Mouse (Mus musculus) testis, adult 2 months (tissue): ENCODE results near the gene Pdzrn4. TPM values are rescaled to one million over a fixed set of nuclear protein-coding genes. Genes with fewer than 3 reads are reported as not detected.

Experiments
- H3K27ac ChIP-seq: fragments of 200-500 bp; 2 replicates; pipeline ENCODE4 v1.5.1; 2012; ENCODE audit warnings: low read depth, low read length; ENCODE audit not compliant: control insufficient read depth, insufficient read depth
- H3K27me3 ChIP-seq: fragments of 200-500 bp; 2 replicates; pipeline ENCODE4 v1.6.1; 2012; ENCODE audit warnings: mild to moderate bottlenecking, low read length, moderate library complexity; ENCODE audit not compliant: control insufficient read depth, insufficient read depth
- H3K36me3 ChIP-seq: fragments of 200-500 bp; 2 replicates; pipeline ENCODE4 v1.6.1; 2012; ENCODE audit warnings: mild to moderate bottlenecking, low read length; ENCODE audit not compliant: control insufficient read depth, insufficient read depth
- H3K4me1 ChIP-seq: fragments of 200-500 bp; 2 replicates; pipeline ENCODE4 v1.6.1; 2012; ENCODE audit warnings: low read length; ENCODE audit not compliant: control insufficient read depth, insufficient read depth
- H3K4me3 ChIP-seq: fragments of 200-500 bp; 2 replicates; pipeline ENCODE4 v1.5.1; 2012; ENCODE audit warnings: low read depth, mild to moderate bottlenecking, low read length, moderate library complexity, mixed read lengths; ENCODE audit not compliant: control insufficient read depth
- CTCF ChIP-seq: fragments of 200-500 bp; IDR thresholded peaks from 2 replicates; pipeline ENCODE4 v1.5.1; 2012; ENCODE audit warnings: low read depth, mild to moderate bottlenecking, inconsistent platforms, low read length, moderate library complexity; ENCODE audit not compliant: control insufficient read depth, insufficient read depth, insufficient replicate concordance
- POLR2A ChIP-seq: fragments of 200-500 bp; IDR thresholded peaks from 2 replicates; pipeline ENCODE4 v1.6.1; 2012; ENCODE audit warnings: low read depth, mild to moderate bottlenecking, inconsistent platforms, low read length, moderate library complexity; ENCODE audit not compliant: control insufficient read depth
- polyA plus RNA-seq: library from polyadenylated mRNA; depleted of rRNA; stranded (reverse); fragments of >200 nt; gene quantifications from 2 replicates; pipeline ENCODE4 v1.2.3, GENCODE M21; 2012

Pdzrn4 gene
- polyA plus RNA-seq, 1 experiment, result 6.3 TPM

DNA sequence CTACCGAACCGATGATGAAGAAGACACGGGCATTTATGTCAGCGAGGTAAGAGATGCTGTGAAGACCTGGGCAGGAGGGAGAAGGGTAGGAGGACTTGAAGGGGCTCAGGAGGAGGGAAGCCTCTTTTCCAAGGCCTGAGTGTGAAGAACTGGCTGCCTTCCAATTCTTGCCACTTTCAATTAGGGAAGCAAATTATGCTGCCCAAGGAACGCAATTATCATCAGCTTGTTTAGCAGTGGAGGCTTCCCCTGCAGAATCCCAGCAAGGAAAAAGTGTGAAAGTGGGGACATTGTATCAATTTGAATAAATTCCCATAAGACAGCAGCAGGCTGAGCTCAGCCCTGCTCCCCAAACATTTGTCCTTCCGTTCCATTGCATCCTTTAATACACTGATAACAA lies 346.9 kb downstream of the Pdzrn4 start:
- Histone ChIP-seq H3K27ac (no peak overlapping the region), H3K27me3 (no peaks in the 10 kb centered on the region), H3K4me1 (no peaks in the 10 kb centered on the region), H3K4me3 (no peak overlapping the region), H3K36me3 (no peaks in the 10 kb centered on the region)
- TF ChIP-seq POLR2A (no peak), CTCF (no peak)

DNA sequence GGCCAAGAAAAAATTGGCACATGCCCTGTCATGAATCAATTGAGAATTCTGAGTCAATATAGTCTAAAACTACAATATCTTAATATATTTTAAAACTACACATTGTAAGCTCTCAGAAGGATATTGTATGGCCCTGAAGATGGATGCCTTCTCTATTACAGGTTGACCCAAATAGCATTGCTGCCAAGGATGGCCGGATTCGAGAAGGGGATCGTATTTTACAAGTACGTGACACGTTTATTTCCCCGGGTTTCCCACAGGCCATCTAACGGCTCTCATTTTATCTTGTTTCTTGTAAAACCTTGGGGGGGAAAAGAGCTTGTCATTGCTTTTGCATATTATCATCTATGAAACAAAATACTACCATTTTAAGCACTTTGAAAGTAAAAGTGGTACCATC lies 349.4 kb downstream of the Pdzrn4 start:
- no peaks in the 10 kb centered on the region for H3K36me3 ChIP-seq
- H3K4me3 ChIP-seq, result no peak overlapping the region
- H3K4me1 ChIP-seq, result no peaks in the 10 kb centered on the region
- H3K27ac ChIP-seq, result no peak overlapping the region
- no peaks in the 10 kb centered on the region for H3K27me3 ChIP-seq
- no peak for TF ChIP-seq POLR2A
- no peak for TF ChIP-seq CTCF

DNA sequence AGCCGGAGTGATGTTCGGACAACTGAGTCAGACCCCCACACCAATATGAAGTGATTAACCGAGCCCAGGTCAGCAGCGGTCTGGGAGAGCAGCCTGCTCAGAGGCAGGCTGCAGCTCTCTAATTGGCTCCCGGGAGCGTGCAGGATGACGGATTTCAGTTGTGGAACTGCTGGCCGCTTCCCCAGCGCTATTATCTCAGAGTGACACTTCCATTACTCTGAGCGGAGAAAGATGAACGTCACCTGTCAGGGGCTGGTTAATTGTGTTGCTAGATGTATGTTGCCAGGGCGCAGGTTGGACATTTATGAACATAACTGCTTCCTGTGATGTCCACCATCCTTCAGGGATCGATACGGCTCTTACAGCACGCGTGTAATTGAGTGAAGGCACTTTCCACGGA lies 355.5 kb downstream of the Pdzrn4 start:
- no peak for TF ChIP-seq POLR2A
- TF ChIP-seq CTCF, result no peak
- H3K36me3 ChIP-seq, result no peaks in the 10 kb centered on the region
- peaks cover 4% of the 10 kb centered on the region; the same call in 1 of the 2 replicates for H3K4me1 ChIP-seq

DNA sequence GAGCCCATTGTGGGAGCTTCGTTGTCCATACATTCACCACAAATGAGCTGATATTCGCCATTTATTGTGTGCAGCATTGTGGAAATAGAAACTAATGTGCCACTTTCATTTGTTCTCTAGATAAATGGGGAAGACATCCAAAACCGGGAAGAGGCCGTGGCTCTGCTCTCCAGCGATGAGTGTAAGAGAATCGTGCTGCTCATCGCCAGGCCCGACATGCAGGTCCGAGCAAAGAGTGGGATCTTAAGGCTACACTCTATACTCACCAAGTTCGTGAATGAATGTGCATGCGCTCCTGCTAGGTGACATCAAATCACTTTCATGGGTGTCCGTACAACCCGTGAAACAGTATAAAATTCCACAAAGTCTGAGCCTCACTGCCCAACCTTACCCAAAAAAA lies 355.9 kb downstream of the Pdzrn4 start:
- Histone ChIP-seq H3K27me3 (no peaks in the 10 kb centered on the region), H3K36me3 (no peaks in the 10 kb centered on the region), H3K4me1 (peaks cover 4% of the 10 kb centered on the region; the same call in 1 of the 2 replicates), H3K4me3 (no peak overlapping the region; the same call in 1 of the 2 replicates), H3K27ac (no peak overlapping the region)
- TF ChIP-seq CTCF, result no peak
- no peak for TF ChIP-seq POLR2A

More for the DNA sequence above, 355.5 kb downstream of the Pdzrn4 start:
- H3K4me3 ChIP-seq, result peak overlapping the region; percentile 20; the same call in 1 of the 2 replicates
- no peaks in the 10 kb centered on the region for H3K27me3 ChIP-seq
- no peak overlapping the region for H3K27ac ChIP-seq

DNA sequence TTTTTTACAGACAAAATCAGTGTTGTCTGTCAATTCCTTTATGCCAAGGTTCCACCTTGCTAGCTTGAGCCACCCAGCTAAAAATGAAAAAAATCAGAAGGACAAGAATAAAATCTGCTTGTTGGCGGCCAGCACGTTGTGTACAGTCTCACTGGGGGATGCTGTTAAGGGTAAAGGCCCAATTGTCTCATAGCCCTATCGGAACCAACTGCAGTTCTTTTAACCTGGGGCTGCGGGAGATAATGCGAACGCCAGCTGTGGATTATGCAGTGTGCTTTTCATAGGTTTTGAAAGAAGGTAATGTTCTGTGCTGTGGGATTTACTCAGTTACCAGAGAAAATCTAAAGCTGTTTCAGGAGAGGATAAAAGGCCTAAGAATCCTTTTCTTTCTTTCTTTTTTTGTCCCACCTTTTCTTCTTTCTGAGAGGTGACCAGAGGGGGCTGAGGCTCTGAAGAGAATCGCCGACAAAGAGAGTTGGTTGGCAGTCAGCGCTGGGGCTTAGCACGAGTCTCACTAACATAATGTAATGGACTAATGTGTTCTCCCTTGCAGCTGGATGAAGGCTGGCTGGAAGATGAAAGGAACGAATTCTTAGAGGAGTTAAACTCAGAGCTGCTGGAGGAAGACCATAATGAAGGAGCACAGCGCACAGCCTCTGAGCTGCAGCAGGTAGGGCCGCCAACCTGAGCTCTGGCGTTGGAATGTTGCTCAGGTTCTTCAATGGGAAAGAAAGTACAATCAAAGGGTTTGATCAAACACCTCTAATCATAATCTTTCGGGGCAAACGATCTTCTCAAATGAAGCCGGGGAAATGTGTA lies 360.6 kb downstream of the Pdzrn4 start:
- H3K36me3 ChIP-seq, result no peaks in the 10 kb centered on the region
- no peak overlapping the region for H3K4me3 ChIP-seq
- TF ChIP-seq CTCF (no peak), POLR2A (no peak)
- no peaks in the 10 kb centered on the region; the same call in 1 of the 2 replicates for H3K4me1 ChIP-seq
- no peaks in the 10 kb centered on the region for H3K27me3 ChIP-seq
- H3K27ac ChIP-seq, result no peak overlapping the region

DNA sequence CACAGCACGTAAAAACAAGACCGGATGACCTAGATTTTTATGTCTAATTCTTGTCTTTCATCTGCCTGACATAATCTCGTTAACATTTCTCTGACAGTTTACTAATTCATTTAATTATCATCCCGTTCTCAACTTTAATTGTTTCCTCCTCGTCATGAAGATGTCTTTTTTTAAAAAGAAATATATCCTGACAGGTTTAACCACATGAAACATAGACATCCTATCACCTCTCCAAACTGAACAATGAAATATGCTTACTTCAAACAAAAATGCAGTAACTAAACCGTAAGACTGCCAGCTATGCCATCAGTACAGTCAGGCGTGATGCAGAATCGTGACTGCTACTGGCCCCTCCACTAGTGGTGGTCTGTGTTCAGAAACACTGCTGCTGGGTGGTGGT lies 362.3 kb downstream of the Pdzrn4 start:
- TF ChIP-seq CTCF (no peak), POLR2A (no peak)
- Histone ChIP-seq H3K36me3 (no peaks in the 10 kb centered on the region), H3K4me1 (no peaks in the 10 kb centered on the region), H3K4me3 (no peak overlapping the region), H3K27me3 (no peaks in the 10 kb centered on the region), H3K27ac (no peak overlapping the region)

DNA sequence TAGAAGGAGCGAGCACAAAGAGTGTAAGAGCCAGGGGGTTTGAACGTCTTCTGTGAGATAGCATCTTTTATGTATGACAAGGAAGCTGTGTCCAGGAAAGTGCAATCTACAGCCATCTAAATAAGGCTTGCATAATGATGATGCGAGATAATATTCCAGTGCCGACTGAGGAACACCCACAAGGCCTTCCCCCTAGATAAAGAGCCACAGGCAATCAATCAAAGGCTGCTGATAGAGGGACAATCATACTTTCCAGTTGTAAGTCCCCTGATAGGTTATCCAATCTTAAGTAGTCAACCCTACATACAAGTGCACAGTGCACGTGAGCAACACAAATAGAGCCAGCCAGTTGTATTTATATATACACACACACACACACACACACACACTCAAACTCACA lies 366.6 kb downstream of the Pdzrn4 start:
- Histone ChIP-seq H3K4me3 (no peak overlapping the region), H3K27ac (no peak overlapping the region), H3K36me3 (no peaks in the 10 kb centered on the region), H3K27me3 (no peaks in the 10 kb centered on the region), H3K4me1 (no peaks in the 10 kb centered on the region)
- TF ChIP-seq POLR2A (no peak), CTCF (no peak)
